Mouse (Mus musculus) left cerebral cortex, adult 2 months (tissue): Measurements from ENCODE around the gene Gm4567. TPM values are rescaled to one million over a fixed set of nuclear protein-coding genes. Genes with fewer than 3 reads are reported as not detected.
"Not testable (repeated sequence)": the region's sequence is repeated elsewhere in the genome, so short reads cannot be mapped to it uniquely, and the experiment has no call there.

Source experiments
- DNase-seq, 2 experiments: peaks; one replicate each; pipeline ENCODE4 v3.0.0; 2021 to 2022; ENCODE audit warnings: low spot score in 2 of 2, mixed read lengths in 1 of 2; ENCODE audit errors: extremely low spot score in 1 of 2
- H3K27ac ChIP-seq: fragments of 200-600 bp; 2 replicates; pipeline ENCODE4 v1.8.1; 2022
- H3K4me3 ChIP-seq: fragments of 200-600 bp; 2 replicates; pipeline ENCODE4 v1.8.1; 2022
- intact Hi-C: fragments of 180-260 bp; cut with DNase I; formaldehyde crosslinking; loops from one replicate; pipeline ENCODE4 v1.15.1; 2025
- long read RNA-seq, 2 experiments: library from polyadenylated mRNA; stranded (forward); transcript quantifications; one replicate each; pipeline ENCODE4 v2.0.0; 2021; ENCODE audit warnings: borderline mapping rate in 2 of 2
- total RNA-seq, 2 experiments: library from RNA; stranded (reverse); gene quantifications; 2 replicates each; pipeline ENCODE4 v1.2.3; 2021

Gene Gm4567
- not detected for total RNA-seq
- long read RNA-seq, experiment 1: 0 reads
- long read RNA-seq, experiment 2: 0 reads

DNA sequence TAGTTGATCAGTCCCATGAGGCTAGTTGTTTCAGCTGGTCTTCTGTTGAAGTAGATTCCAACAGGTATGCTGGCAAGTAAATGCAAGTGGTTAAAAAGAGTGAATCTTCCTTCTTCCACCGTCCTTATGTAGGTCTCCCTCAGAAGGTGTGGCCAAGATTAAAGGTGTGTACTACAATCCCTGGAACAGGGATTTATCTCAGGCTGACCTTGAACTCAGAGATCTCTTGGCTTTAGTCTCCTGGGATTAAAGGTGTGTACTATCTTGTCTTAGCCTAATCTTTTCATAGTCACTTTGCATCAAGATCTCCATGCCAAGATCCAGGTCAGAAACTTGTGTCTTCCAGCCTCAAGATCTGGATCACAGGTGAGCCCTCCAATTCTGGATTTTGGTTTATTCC lies at the start of gene Gm4567:
TSS of gene Gm4567 (minus strand) at position 101 of the 400 bp plus-strand sequence.
- intact Hi-C loops, DNase-seq, H3K27ac ChIP-seq, H3K4me3 ChIP-seq: not testable (repeated sequence)

GRCm38 (mm10) chr7:22761397-22761796 lies 41.9 kb upstream of the Gm4567 start, which contains the start of gene Vmn1r157:
TSS of gene Vmn1r157 (plus strand) at chr7:22761697.
- DNase-seq, intact Hi-C loops, H3K27ac ChIP-seq, H3K4me3 ChIP-seq: not testable (repeated sequence)

- DNase-seq, intact Hi-C loops, H3K4me3 ChIP-seq, H3K27ac ChIP-seq: not testable (repeated sequence)
Observed at GRCm38 (mm10) chr7:22692217-22692616, 27.3 kb downstream of the Gm4567 start, which contains the start of gene Gm8693. TSS of gene Gm8693 (minus strand) at chr7:22692317.

Other genes with a start within 250 kb of the Gm4567 start
- gene Vmn1r151, start 220.0 kb downstream of the Gm4567 start, total RNA-seq: not detected
- not detected for gene Vmn1r152, start 196.7 kb downstream of the Gm4567 start, total RNA-seq
- gene Gm8677, start 184.8 kb downstream of the Gm4567 start, total RNA-seq: not detected
- gene Gm4201, start 154.4 kb downstream of the Gm4567 start, total RNA-seq: not detected
- not detected for gene Gm4565, start 131.6 kb downstream of the Gm4567 start, total RNA-seq
- not detected for gene Vmn1r155, start 61.7 kb downstream of the Gm4567 start, total RNA-seq
- not detected for gene Gm8693, start 27.4 kb downstream of the Gm4567 start, total RNA-seq
- not detected for gene Vmn1r157, start 42.0 kb upstream of the Gm4567 start, total RNA-seq
- not detected for gene Vmn1r158, start 71.1 kb upstream of the Gm4567 start, total RNA-seq
- not detected for gene Vmn1r159, start 123.9 kb upstream of the Gm4567 start, total RNA-seq
- gene Vmn1r160, start 151.5 kb upstream of the Gm4567 start, total RNA-seq: not detected